In the genomic region with DNA sequence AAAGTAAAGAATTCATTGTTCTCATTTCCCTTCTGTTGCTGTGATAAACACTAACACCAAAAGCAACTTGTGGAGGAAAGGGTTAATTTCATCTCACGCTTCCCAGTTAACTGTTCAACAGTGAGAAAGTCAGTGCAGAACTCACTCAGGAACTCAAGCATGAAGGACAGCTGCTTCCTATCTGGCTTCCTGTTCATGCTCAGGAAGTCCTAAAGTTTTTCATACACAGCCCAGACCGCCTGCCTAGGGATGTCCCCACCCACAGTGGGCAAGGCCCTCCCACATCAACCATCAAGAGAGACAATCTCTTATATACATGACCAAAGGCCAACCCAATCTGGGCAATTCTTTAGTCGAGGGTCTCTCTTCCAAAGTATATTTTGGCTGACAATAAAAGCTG, we compare ENCODE assay signal across 33 mouse cellular contexts. TPM values are rescaled to one million over a fixed set of nuclear protein-coding genes. Genes with fewer than 3 reads are reported as not detected.
DNase-seq lines count a peak whose midpoint lies in the region; ATAC-seq and TF ChIP-seq lines count a peak whose summit lies in the region.
"Had no signal": no experiment of that assay in that cellular context is flagged by ENCODE, and none has a peak within 500 bp of the region (broad histone marks: within the 10 kb centered on the region; RNA-seq: fewer than 3 reads in every experiment).

No protein-coding gene starts in this region.

- 52% methylated on average over 3 of the region's 3 CpGs for WGBS in heart, postnatal 0 days
- 45% methylated on average over 3 of the region's 3 CpGs for WGBS in heart, embryonic 11.5 days (ENCODE audit: insufficient replicate concordance)
- WGBS in limb, embryonic 10.5 days = 78% methylated on average over 3 of the region's 3 CpGs

- H3K9me3 ChIP-seq in heart, postnatal 0 days (replicated peaks; ENCODE audit: control insufficient read depth, low read length) = no peaks in the 10 kb centered on the region
- H3K9me3 ChIP-seq in heart, embryonic 11.5 days (replicated peaks; ENCODE audit: control insufficient read depth, low read length) = no peaks in the 10 kb centered on the region
- no peaks in the 10 kb centered on the region for H3K9me3 ChIP-seq in limb, embryonic 10.5 days (replicated peaks)
- H3K9me3 ChIP-seq: embryonic facial prominence, embryonic 13.5 days; forebrain, embryonic 10.5 days; heart, embryonic 12.5 days; kidney, embryonic 15.5 days; limb, embryonic 15.5 days; midbrain, embryonic 10.5 days had no signal

- no peak overlapping the region for H3K4me3 ChIP-seq in heart, postnatal 0 days (ENCODE audit: low read depth, low read length)
- no peak overlapping the region for H3K4me3 ChIP-seq in heart, embryonic 11.5 days (ENCODE audit: low read depth, low read length)
- no peak overlapping the region for H3K4me3 ChIP-seq in limb, embryonic 10.5 days
- no peak overlapping the region for H3K4me3 ChIP-seq in gastrocnemius, adult 2 months
- H3K4me3 ChIP-seq: embryonic facial prominence, embryonic 13.5 days; forebrain, embryonic 10.5 days; heart, embryonic 12.5 days; kidney, embryonic 15.5 days; limb, embryonic 15.5 days; midbrain, embryonic 10.5 days had no signal

- no peak for TF ChIP-seq EP300 in heart, postnatal 0 days (IDR thresholded peaks at IDR 0.05; ENCODE audit: low read depth)

- H3K4me2 ChIP-seq in heart, postnatal 0 days (ENCODE audit: low read depth, low read length) = no peak overlapping the region
- no peak overlapping the region for H3K4me2 ChIP-seq in heart, embryonic 11.5 days
- H3K4me2 ChIP-seq: embryonic facial prominence, embryonic 13.5 days; heart, embryonic 12.5 days; hindbrain, embryonic 14.5 days; kidney, embryonic 15.5 days; limb, embryonic 15.5 days had no signal

- no peaks in the 10 kb centered on the region for H3K4me1 ChIP-seq in heart, postnatal 0 days (ENCODE audit: control insufficient read depth, insufficient read depth)
- no peaks in the 10 kb centered on the region for H3K4me1 ChIP-seq in heart, embryonic 11.5 days (ENCODE audit: control insufficient read depth, insufficient read depth, low read length)
- no peaks in the 10 kb centered on the region for H3K4me1 ChIP-seq in limb, embryonic 10.5 days
- H3K4me1 ChIP-seq: embryonic facial prominence, embryonic 13.5 days; forebrain, embryonic 10.5 days; heart, embryonic 12.5 days; limb, embryonic 15.5 days; midbrain, embryonic 10.5 days had no signal

- intact Hi-C loops in gastrocnemius, adult 2 months (cut with DNase I) = no loop called here

- DNase-seq in heart, postnatal 0 days (ENCODE audit: low spot score) = no peak
- DNase-seq in spleen, postnatal 36 days (ENCODE audit: low spot score in 2 of 2) = peak; percentile 26 to 29
- DNase-seq in spleen, postnatal 14 days (ENCODE audit: low spot score in 2 of 2) = no peak
- DNase-seq in limb, embryonic 10.5 days (ENCODE audit: low spot score) = no peak
- no peak for DNase-seq in gastrocnemius, adult 2 months
- DNase-seq in urinary bladder, postnatal 36 days (ENCODE audit: low spot score in 2 of 2) = no peak
- DNase-seq: adrenal gland, postnatal 10 days; cerebellum, adult 8-10 months; cerebellum, postnatal 36 days; heart, postnatal 10 days; kidney, adult 18-20 months; kidney, postnatal 4 days; left cerebral cortex, postnatal 4 days; lung, postnatal 10 days; right cerebral cortex, adult 18-20 months had no signal

- H3K27me3 ChIP-seq in heart, postnatal 0 days (ENCODE audit: control insufficient read depth, insufficient read depth, low read length) = peaks cover 3% of the 10 kb centered on the region
- H3K27me3 ChIP-seq in heart, embryonic 11.5 days (ENCODE audit: control insufficient read depth, insufficient read depth, low read length) = 0 out of 2 replicates have a peak, but pooled peaks cover 2% of the 10 kb centered on the region
- H3K27me3 ChIP-seq in limb, embryonic 10.5 days (ENCODE audit: low read depth, poor library complexity, severe bottlenecking) = peaks cover 4% of the 10 kb centered on the region; the same call in 1 of the 2 replicates
- H3K27me3 ChIP-seq: Patski had no signal

- H3K9ac ChIP-seq in heart, postnatal 0 days (replicated peaks; ENCODE audit: low read depth, low read length) = no peak overlapping the region
- no peak overlapping the region for H3K9ac ChIP-seq in heart, embryonic 11.5 days (ENCODE audit: low read depth, low read length)
- H3K9ac ChIP-seq: embryonic facial prominence, embryonic 13.5 days; heart, embryonic 12.5 days; hindbrain, embryonic 14.5 days; kidney, embryonic 15.5 days; limb, embryonic 15.5 days; liver, embryonic 14.5 days had no signal

- ATAC-seq in heart, postnatal 0 days (ENCODE audit: insufficient read depth, low read depth) = 0 out of 2 replicates have a peak, but pooled peaks have one; percentile 27
- no peak for ATAC-seq in heart, embryonic 11.5 days (replicated peaks; ENCODE audit: insufficient number of reproducible peaks, low FRiP score, low TSS enrichment)
- ATAC-seq in granulocyte monocyte progenitor cell, adult 5-6 weeks (replicated peaks; ENCODE audit: poor library complexity, severe bottlenecking) = peak; percentile 30; the same call in 1 of the 2 replicates
- ATAC-seq: CD4-positive, CD25-positive, alpha-beta regulatory T cell, adult 4 months; forebrain, embryonic 16.5 days; midbrain, embryonic 16.5 days; Patski had no signal

- no peaks in the 10 kb centered on the region for H3K36me3 ChIP-seq in heart, postnatal 0 days (replicated peaks; ENCODE audit: control insufficient read depth, insufficient read depth, low read length)
- no peaks in the 10 kb centered on the region for H3K36me3 ChIP-seq in heart, embryonic 11.5 days (ENCODE audit: control insufficient read depth, insufficient read depth, low read length)
- H3K36me3 ChIP-seq in limb, embryonic 10.5 days = no peaks in the 10 kb centered on the region
- H3K36me3 ChIP-seq: embryonic facial prominence, embryonic 13.5 days; forebrain, embryonic 10.5 days; heart, embryonic 12.5 days; kidney, embryonic 15.5 days; limb, embryonic 15.5 days; midbrain, embryonic 10.5 days had no signal

- TF ChIP-seq CTCF in heart, postnatal 0 days (IDR thresholded peaks at IDR 0.05; ENCODE audit: low read depth) = no peak
- no peak for TF ChIP-seq CTCF in gastrocnemius, adult 2 months (IDR thresholded peaks at IDR 0.05)

- no peak overlapping the region for H3K27ac ChIP-seq in heart, postnatal 0 days (ENCODE audit: low read depth)
- no peak overlapping the region for H3K27ac ChIP-seq in heart, embryonic 11.5 days (ENCODE audit: low read depth, low read length)
- H3K27ac ChIP-seq in limb, embryonic 10.5 days = no peak overlapping the region
- no peak overlapping the region for H3K27ac ChIP-seq in gastrocnemius, adult 2 months
- H3K27ac ChIP-seq: embryonic facial prominence, embryonic 13.5 days; forebrain, embryonic 10.5 days; hindbrain, embryonic 14.5 days; kidney, embryonic 15.5 days; limb, embryonic 15.5 days; liver, embryonic 14.5 days; macrophage; midbrain, embryonic 10.5 days had no signal

RNA-seq across cellular contexts. Expression of gene Tbc1d9, which starts 6.2 kb away (rescaled TPM):
- 4.3 and 6.2 TPM in 2 replicates for total RNA-seq in heart, postnatal 0 days (2014; rRNA removed; ENCODE audit: low replicate concordance)
- polyA plus RNA-seq in heart, postnatal 0 days (2015; fragmentation: Nextera tagmentation; extraction: Ambion mirVana) = 0.45 and 0.49 TPM in 2 replicates
- 1.2 and 1.3 TPM in 2 replicates for polyA plus RNA-seq in heart, embryonic 11.5 days (2014; fragmentation: Nextera tagmentation; extraction: Ambion mirVana)
- 0.30 TPM in 1 of 2 replicates, not detected in the other for total RNA-seq in granulocyte monocyte progenitor cell, adult 5-6 weeks (2014; fragmentation: Nextera tagmentation)
- total RNA-seq in granulocyte monocyte progenitor cell, adult 5-6 weeks (2017) = 0.60 and 1.8 TPM in 2 replicates
- 1.1 and 1.7 TPM in 2 replicates for polyA plus RNA-seq in limb, embryonic 10.5 days (2016; fragmentation: Nextera tagmentation; extraction: Ambion mirVana)
- 1 to 10 TPM in 1 of 2 experiments, under 1 TPM in 1; 0.46 to 1.1 TPM for total RNA-seq in gastrocnemius, adult 2 months (2021)
- total RNA-seq: MEL had no signal

RNA-seq across cellular contexts. Expression of gene Gm10645, which starts 7.0 kb away (rescaled TPM):
- 3.6 TPM in 1 of 2 replicates, not detected in the other for total RNA-seq in heart, postnatal 0 days (2014; rRNA removed; ENCODE audit: low replicate concordance)
- 0.34 and 0.48 TPM in 2 replicates for polyA plus RNA-seq in heart, postnatal 0 days (2015; fragmentation: Nextera tagmentation; extraction: Ambion mirVana)
- 0.56 and 0.72 TPM in 2 replicates for polyA plus RNA-seq in heart, embryonic 11.5 days (2014; fragmentation: Nextera tagmentation; extraction: Ambion mirVana)
- not detected in 2 replicates for total RNA-seq in granulocyte monocyte progenitor cell, adult 5-6 weeks (2014; fragmentation: Nextera tagmentation)
- not detected in 2 replicates for total RNA-seq in granulocyte monocyte progenitor cell, adult 5-6 weeks (2017)
- polyA plus RNA-seq in limb, embryonic 10.5 days (2016; fragmentation: Nextera tagmentation; extraction: Ambion mirVana) = 0.60 and 1.3 TPM in 2 replicates
- total RNA-seq in gastrocnemius, adult 2 months (2021) = not detected
- total RNA-seq: gastrocnemius, adult 8-10 months; MEL had no signal
- polyA plus RNA-seq: CD4-positive, CD25-positive, alpha-beta regulatory T cell, adult 4 months; testis, adult 2 months had no signal

Comparison
In these comparisons a context has a peak if more than half of its experiments do, and no peak if none do; other contexts are left out.
1. DNase-seq: peak in spleen, postnatal 36 days (2 of 2); none in heart, postnatal 0 days (single experiment), spleen, postnatal 14 days (0 of 2), limb, embryonic 10.5 days (single experiment), gastrocnemius, adult 2 months (single experiment) and urinary bladder, postnatal 36 days (0 of 2).